Mouse (Mus musculus): ENCODE data around the gene Cramp1l. TPM values are rescaled to one million over a fixed set of nuclear protein-coding genes. Genes with fewer than 3 reads are reported as not detected.

Gene Cramp1l
- polyA plus RNA-seq, 1 experiment from 2014 or later = 6.3 TPM

DNA sequence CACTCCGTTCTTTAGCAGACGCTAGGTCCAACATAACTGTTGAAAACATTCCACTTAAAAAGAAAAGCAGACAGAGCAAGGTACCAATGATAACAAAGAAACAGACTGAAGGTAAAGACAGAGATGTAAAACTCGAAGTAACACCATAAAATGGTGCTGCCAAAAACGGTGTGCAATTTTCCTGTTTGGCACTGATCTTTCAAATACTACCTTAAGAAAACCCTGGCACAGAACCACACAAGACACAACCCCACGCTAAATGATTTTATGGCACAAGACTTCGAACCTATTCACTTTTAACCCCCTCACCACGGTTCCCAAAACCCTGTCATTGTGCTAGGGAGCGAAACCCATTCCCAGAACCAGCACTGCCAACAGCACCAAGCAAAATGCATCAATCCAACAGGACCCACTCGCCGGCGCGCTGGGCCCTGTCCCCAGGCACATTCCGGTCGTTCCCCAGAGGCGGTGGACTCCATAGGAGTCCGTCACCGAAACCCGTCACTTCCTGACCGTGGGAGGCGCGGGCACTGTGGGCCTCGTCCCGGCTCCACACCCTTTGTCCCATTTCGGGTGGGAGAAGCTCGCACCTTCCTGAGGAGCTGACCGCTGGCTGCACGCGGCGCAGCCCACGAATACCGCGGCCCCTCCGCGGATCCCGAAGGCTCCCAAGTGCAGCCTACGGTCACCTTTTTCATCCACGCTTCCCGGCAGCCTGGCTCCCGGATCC is 582 bp downstream of the Cramp1l start:
- peak overlapping the region; percentile 86 for H3K4me3 ChIP-seq
- H3K27me3 ChIP-seq (replicated peaks) = no peaks in the 10 kb centered on the region
- H3K9me3 ChIP-seq = no peaks in the 10 kb centered on the region
- H3K27ac ChIP-seq = peak overlapping the region; percentile 84
- H3K9ac ChIP-seq = peak overlapping the region; percentile 91
- ATAC-seq (replicated peaks) = peak; percentile 14
- H3K4me1 ChIP-seq = peaks cover 46% of the 10 kb centered on the region
- under 1% methylated on average over 39 of the region's 39 CpGs for WGBS
- peak overlapping the region; percentile 94 for H3K4me2 ChIP-seq
- H3K36me3 ChIP-seq (replicated peaks) = peaks cover 12% of the 10 kb centered on the region

DNA sequence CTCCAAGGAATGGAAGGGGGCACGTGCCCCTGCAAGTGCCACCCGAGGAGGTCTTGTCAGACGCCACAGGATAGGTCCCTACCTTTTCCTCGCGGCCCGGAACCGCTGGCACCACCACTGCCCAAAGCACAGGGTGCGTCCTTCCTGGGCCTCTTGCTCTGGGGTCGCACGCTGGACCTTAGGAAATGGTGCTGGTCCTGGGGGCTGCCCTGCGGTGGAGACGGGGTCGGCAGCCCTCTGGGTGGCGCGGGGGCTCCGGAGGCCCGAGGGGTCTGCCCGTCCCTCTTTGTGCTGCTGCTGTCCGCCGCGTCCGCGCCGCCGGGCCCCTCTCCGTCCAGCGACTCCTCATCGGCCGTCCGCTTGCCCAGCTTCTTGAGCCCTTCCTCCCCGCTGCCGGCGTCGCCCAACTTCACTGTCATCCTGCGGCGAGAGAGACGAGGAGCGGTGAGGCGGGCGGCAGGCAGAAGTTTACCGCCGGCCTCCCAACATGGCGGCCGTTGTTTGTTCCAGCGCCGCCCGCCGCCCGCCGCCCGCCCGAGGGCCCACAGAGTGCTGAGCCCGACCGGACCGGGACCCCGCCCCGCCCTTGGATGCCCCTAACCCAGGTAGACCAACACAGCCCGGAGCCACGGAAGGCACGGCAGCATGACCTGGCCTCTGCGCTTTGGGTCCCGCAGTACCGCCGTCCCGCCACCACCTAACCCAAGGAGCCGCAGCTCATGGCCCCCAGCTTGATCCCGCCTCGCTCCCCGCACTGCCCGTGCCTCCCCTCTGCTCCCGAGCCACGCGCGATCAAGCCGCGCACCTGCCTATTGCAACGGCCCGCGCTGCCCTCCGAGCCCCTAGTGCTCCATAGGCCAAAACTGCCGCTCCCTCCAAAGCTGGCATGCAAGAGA is 1.7 kb downstream of the Cramp1l start:
- Histone ChIP-seq H3K4me3 (peak overlapping the region; percentile 86), H3K36me3 (replicated peaks) (peaks cover 15% of the 10 kb centered on the region), H3K9ac (peak overlapping the region; percentile 91), H3K27me3 (replicated peaks) (no peaks in the 10 kb centered on the region), H3K4me1 (peaks cover 46% of the 10 kb centered on the region), H3K9me3 (no peaks in the 10 kb centered on the region), H3K27ac (peak overlapping the region; percentile 73), H3K4me2 (peak overlapping the region; percentile 94)
- WGBS = under 1% methylated on average over 78 of the region's 81 CpGs
- ATAC-seq (replicated peaks) = no peak

DNA sequence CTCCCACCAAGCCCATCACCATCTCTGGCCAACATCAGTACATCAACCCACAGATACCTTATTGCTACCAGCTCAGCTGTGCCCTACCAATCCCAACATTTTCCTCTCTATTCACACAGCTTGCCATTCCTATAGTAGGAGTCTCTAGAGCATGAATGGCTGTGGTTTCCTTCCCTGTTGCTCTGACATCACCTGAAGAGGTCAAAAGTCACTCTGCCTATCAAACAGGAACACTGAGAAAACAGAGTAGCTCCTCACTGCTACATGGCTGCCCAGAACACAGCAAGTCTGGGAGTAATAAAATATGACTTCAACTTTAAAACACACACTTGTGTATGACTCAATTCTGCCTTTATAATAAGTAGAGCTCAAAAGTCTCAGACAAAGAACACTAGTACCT is 8.1 kb downstream of the Cramp1l start:
- Histone ChIP-seq H3K9ac (no peak overlapping the region), H3K27me3 (replicated peaks) (no peaks in the 10 kb centered on the region), H3K27ac (no peak overlapping the region), H3K4me3 (no peak overlapping the region), H3K36me3 (replicated peaks) (peaks cover 25% of the 10 kb centered on the region), H3K4me2 (no peak overlapping the region), H3K4me1 (peaks cover 8% of the 10 kb centered on the region), H3K9me3 (no peaks in the 10 kb centered on the region)
- no peak for ATAC-seq (replicated peaks)

DNA sequence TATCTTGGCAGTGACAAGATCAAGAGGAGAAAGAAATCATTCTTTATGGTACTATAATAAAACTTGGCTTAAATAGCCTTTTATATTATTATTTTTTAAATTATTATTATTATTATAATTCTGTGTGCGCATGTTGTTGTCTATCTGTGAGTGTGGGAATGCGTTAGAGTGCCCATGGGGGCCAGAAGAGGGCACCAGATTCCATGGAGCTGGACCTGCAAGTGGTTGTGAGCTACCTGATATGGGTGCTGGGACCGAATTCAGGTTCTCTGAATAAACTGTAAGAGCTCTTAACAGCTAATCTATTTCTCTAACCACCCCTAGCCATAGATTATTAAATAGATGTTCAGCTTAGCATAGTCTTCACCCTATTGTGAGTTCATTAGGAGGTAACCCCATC is 10.5 kb downstream of the Cramp1l start:
- 95% methylated on average over 3 of the region's 3 CpGs for WGBS
- H3K4me2 ChIP-seq = no peak overlapping the region
- peaks cover 18% of the 10 kb centered on the region for H3K36me3 ChIP-seq (replicated peaks)
- H3K27me3 ChIP-seq (replicated peaks) = no peaks in the 10 kb centered on the region
- no peak for ATAC-seq (replicated peaks)
- no peak overlapping the region for H3K27ac ChIP-seq
- H3K4me3 ChIP-seq = no peak overlapping the region
- no peaks in the 10 kb centered on the region for H3K9me3 ChIP-seq
- H3K9ac ChIP-seq = no peak overlapping the region
- H3K4me1 ChIP-seq = no peaks in the 10 kb centered on the region

DNA sequence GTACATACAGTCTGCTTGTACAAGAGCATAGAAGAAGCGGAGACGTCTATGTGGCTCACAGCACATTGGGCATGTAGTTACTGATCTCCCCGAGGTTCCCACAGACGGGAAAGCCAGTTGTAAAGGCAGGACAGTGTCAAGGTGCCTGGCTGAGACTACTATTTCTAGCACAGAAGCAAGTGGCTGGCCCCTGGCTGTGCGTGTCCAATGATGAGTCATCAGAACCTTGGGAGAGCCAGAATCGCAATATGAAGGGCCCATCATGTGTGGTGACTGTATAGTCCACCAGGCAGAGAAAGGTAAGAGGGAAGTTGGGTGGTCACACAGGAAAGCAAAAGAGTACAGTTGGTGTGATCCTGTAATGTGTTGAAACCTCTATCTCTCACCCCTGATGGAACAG is 20.9 kb downstream of the Cramp1l start:
- Histone ChIP-seq H3K36me3 (replicated peaks) (peaks cover 76% of the 10 kb centered on the region), H3K4me1 (no peaks in the 10 kb centered on the region), H3K27me3 (replicated peaks) (no peaks in the 10 kb centered on the region), H3K27ac (no peak overlapping the region), H3K4me3 (no peak overlapping the region), H3K9me3 (no peaks in the 10 kb centered on the region), H3K9ac (no peak overlapping the region), H3K4me2 (no peak overlapping the region)
- no peak for ATAC-seq (replicated peaks)
- 93% methylated on average over 6 of the region's 6 CpGs for WGBS

DNA sequence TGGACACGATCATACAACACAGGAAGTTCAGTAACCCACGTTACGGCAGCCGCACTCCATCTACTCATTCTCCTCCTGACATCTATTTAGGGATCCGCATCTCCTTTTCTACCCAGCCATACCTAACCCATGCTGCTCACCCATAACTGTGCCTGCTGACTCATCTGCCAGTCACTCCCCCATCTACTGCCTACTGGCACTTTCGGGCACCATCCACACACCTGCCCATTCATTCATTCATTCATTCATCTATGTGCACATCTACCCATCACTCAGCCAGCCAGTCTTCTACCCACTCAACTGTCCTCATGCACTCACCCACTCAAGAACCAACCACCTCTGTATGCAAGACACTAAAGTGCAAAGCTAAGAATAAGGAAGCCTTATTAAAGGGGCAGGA is 28.4 kb downstream of the Cramp1l start:
- Histone ChIP-seq H3K36me3 (replicated peaks) (peaks cover 79% of the 10 kb centered on the region), H3K27me3 (replicated peaks) (no peaks in the 10 kb centered on the region), H3K9me3 (no peaks in the 10 kb centered on the region), H3K4me2 (no peak overlapping the region), H3K4me3 (no peak overlapping the region), H3K4me1 (no peaks in the 10 kb centered on the region), H3K27ac (no peak overlapping the region), H3K9ac (no peak overlapping the region)
- no peak for ATAC-seq (replicated peaks)
- WGBS = 98% methylated on average over 6 of the region's 6 CpGs

DNA sequence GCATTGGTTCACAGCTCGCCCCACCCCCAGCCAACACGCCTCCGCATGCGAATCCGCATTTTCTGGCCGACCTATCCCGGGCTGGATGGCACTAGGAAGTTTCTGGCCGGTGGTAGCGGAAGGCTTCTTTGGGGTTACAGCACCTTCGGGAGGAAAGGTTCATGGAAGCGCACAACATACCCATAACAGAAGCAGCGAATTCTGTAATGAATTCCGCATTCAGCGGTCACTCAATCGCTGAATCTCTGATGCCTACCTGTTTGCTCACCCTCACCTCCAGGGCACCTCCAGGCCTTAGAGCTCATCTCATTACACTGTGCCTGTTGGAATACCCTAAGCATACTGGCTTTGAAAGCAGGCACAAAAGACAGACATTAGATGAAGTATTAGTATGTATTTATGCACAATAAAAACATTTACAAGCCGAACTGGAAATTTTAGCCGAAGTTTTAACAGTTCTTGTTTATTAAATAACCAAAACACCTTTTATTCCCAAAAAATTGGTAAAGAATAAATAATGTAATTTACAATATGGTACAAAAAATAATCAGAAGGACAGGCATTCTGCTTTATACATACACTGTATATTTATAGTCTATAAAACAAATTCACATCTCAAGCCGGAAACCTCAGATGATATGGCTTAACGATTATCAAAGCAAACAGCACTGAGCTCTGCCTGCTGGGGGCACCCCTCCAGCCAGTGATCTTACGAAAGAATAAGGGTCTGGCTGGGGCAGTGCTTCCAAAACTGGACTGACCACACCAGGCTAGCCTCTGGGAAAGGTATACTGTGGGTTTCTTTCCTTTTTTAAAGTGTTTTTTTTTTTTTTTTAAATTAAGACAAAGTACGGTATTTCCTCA is 54.5 kb downstream of the Cramp1l start:
- H3K9me3 ChIP-seq = no peaks in the 10 kb centered on the region
- H3K27ac ChIP-seq = peak overlapping the region; percentile 93
- ATAC-seq (replicated peaks) = peak; percentile 70
- H3K4me3 ChIP-seq = peak overlapping the region; percentile 100
- 15% methylated on average over 21 of the region's 21 CpGs for WGBS
- no peaks in the 10 kb centered on the region for H3K27me3 ChIP-seq (replicated peaks)
- H3K9ac ChIP-seq = peak overlapping the region; percentile 14; the same call in 1 of the 2 replicates
- H3K4me2 ChIP-seq = peak overlapping the region; percentile 66
- peaks cover 33% of the 10 kb centered on the region for H3K36me3 ChIP-seq (replicated peaks)
- peaks cover 15% of the 10 kb centered on the region for H3K4me1 ChIP-seq

DNA sequence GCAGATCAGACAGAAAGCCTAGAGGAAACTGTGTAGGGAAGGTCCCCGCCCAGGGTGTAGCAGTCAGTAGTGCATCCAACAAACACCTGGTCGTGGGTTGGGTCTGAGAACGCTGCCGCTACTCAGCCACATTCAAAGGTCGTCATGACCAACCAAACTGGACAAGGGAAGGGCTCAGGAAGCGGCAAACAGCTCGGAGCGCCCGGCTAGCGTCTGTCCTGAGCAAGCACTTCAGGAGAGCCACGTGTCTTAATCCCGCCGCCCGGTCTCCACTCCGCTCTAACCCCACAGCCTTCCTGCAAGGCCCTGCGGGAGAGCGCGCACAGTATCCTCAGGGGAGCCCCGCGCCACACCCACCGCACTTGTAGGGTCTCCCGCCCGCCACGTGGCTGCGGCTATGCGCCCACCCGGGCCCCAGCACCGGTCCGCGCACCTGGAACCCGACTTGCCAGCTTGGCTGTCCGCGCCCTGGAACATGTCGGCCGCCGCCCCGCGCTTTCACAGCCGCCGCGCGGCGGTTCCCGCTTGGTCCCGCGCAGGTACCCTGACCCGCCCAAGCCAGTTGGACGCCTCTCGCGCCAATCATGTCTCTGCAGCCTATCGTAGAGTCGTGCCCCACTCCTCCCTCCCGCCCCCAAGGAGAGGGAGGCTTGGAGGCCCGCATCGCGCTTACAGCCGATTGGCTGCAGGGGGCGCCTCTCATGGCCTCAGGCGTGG is 55.3 kb downstream of the Cramp1l start, which contains the start of gene Jpt2:
Gene Jpt2 (minus strand): TSS at position 555 of the 717 bp plus-strand sequence.
- peaks cover 15% of the 10 kb centered on the region for H3K4me1 ChIP-seq
- under 1% methylated on average over 59 of the region's 59 CpGs for WGBS
- peak within 1 kb of the TSS; percentile 78 for H3K9ac ChIP-seq
- ATAC-seq (replicated peaks) = peak; percentile 100
- H3K4me3 ChIP-seq = peak within 1 kb of the TSS; percentile 100
- peaks cover 32% of the 10 kb centered on the region for H3K36me3 ChIP-seq (replicated peaks)
- H3K9me3 ChIP-seq = no peaks in the 10 kb centered on the region
- H3K27me3 ChIP-seq (replicated peaks) = no peaks in the 10 kb centered on the region
- peak within 1 kb of the TSS; percentile 93 for H3K27ac ChIP-seq
- peak within 1 kb of the TSS; percentile 66 for H3K4me2 ChIP-seq

DNA sequence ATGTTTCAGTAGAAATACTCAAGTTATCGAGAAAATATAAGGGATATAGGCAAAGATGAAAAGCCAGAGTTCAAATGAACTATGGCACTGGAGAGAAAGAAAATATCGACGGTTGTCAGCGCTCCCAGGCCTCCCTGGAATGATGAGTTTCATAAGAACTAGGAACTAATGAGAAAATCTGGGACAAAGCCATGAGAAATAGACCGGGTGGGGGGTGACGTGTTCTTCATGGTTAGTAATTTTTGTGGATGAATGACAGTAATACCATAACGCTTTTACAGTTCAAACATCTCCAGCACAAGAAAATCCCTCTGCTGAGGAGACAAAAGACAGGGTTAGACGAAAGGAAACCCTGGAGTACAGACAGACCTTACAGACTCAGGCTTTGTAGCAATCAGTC is 56.2 kb downstream of the Cramp1l start:
- peak overlapping the region; percentile 100 for H3K4me3 ChIP-seq
- H3K27me3 ChIP-seq (replicated peaks) = no peaks in the 10 kb centered on the region
- H3K27ac ChIP-seq = peak overlapping the region; percentile 64; the same call in 1 of the 2 replicates
- H3K9ac ChIP-seq = peak overlapping the region; percentile 78
- H3K36me3 ChIP-seq (replicated peaks) = peaks cover 27% of the 10 kb centered on the region
- 30% methylated on average over 8 of the region's 8 CpGs for WGBS
- H3K4me1 ChIP-seq = peaks cover 15% of the 10 kb centered on the region
- H3K9me3 ChIP-seq = no peaks in the 10 kb centered on the region
- H3K4me2 ChIP-seq = peak overlapping the region; percentile 66
- ATAC-seq (replicated peaks) = no peak

DNA sequence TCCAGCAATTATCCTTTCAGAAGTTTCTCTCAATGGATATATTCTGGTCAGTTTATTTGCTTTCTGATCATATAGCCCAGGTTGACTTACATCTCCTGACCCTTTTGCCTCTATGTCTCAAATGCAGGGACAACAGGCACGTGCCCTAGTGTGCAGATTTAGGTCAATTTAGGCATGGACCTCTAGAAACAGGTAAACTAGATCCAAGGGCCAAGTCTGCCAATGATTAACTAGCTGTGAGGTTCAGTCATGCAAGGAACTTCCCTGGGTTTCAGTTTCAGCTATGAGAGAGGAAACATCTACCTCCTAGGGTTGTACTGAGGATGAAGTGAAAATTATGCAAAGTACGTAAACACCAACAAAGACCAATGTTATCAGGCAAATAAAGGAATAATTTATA is 62.3 kb downstream of the Cramp1l start:
- no peaks in the 10 kb centered on the region for H3K4me1 ChIP-seq
- WGBS = 89% methylated on average over 2 of the region's 2 CpGs
- no peak overlapping the region for H3K4me3 ChIP-seq
- no peak overlapping the region for H3K4me2 ChIP-seq
- no peak overlapping the region for H3K27ac ChIP-seq
- peaks cover 19% of the 10 kb centered on the region for H3K36me3 ChIP-seq (replicated peaks)
- no peak for ATAC-seq (replicated peaks)
- H3K9ac ChIP-seq = no peak overlapping the region
- H3K27me3 ChIP-seq (replicated peaks) = no peaks in the 10 kb centered on the region
- H3K9me3 ChIP-seq = no peaks in the 10 kb centered on the region

DNA sequence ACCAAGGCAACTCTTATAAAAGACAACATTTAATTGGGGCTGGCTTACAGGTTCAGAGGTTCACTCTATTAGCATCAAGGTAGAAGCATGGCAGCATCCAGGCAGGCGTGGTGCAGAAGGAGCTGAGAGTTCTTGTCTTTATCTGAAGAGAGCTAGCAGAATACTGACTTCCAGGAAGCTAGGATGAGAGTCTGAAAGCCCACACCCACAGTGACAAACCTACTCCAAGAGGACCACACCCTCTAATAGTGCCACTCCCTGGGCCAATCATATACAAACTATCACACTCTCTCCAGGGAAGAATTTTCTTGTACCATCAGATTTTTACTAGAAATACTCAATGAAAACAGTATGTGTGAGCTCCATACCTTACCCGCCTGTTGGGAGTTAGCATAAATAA is 64.9 kb downstream of the Cramp1l start:
- peaks cover 34% of the 10 kb centered on the region for H3K36me3 ChIP-seq (replicated peaks)
- 92% methylated on average over 2 of the region's 2 CpGs for WGBS

More for the DNA sequence above, 64.9 kb downstream of the Cramp1l start:
- H3K9ac ChIP-seq = no peak overlapping the region
- H3K27me3 ChIP-seq (replicated peaks) = no peaks in the 10 kb centered on the region
- H3K4me3 ChIP-seq = no peak overlapping the region
- no peak overlapping the region for H3K27ac ChIP-seq
- no peaks in the 10 kb centered on the region for H3K9me3 ChIP-seq
- no peaks in the 10 kb centered on the region for H3K4me1 ChIP-seq
- ATAC-seq (replicated peaks) = no peak
- H3K4me2 ChIP-seq = no peak overlapping the region

Measured in midbrain, embryonic 15.5 days (tissue).